Mouse (Mus musculus) stomach, embryonic 16.5 days (tissue): ENCODE results near the gene Med16. TPM values are rescaled to one million over a fixed set of nuclear protein-coding genes. Genes with fewer than 3 reads are reported as not detected.
A peak's percentile ranks its signal among the peaks of the same experiment; 100 is the strongest.

Source experiments
- ATAC-seq: fragments of 200-750 bp; cut with Nextera tagmentation; 2 replicates; pipeline ENCODE4 v1.8.0; 2017; ENCODE audit warnings: moderate number of reproducible peaks, moderate TSS enrichment; ENCODE audit not compliant: insufficient read depth, low FRiP score
- H3K27ac ChIP-seq: fragments of 300-500 bp; sonication (generic); 2 replicates; pipeline ENCODE4 v1.5.1; 2014; ENCODE audit warnings: low read length
- H3K27me3 ChIP-seq: fragments of 300-500 bp; sonication (generic); 2 replicates; pipeline ENCODE4 v1.6.1; 2014; ENCODE audit warnings: low read length, control low read depth, mixed read lengths; ENCODE audit not compliant: control insufficient read depth, insufficient read depth
- H3K36me3 ChIP-seq: fragments of 300-500 bp; sonication (generic); 2 replicates; pipeline ENCODE4 v1.6.1; 2014; ENCODE audit warnings: low read length; ENCODE audit not compliant: control insufficient read depth, insufficient read depth
- H3K4me1 ChIP-seq: fragments of 300-500 bp; sonication (generic); 2 replicates; pipeline ENCODE4 v1.6.1; 2014; ENCODE audit warnings: low read length, control low read depth, mixed read lengths; ENCODE audit not compliant: control insufficient read depth, insufficient read depth
- H3K4me2 ChIP-seq: fragments of 300-500 bp; sonication (generic); 2 replicates; pipeline ENCODE4 v1.6.1; 2014; ENCODE audit warnings: low read depth, low read length, mixed read lengths
- H3K4me3 ChIP-seq: fragments of 300-500 bp; sonication (generic); replicated peaks from 2 replicates; pipeline ENCODE4 v1.5.1; 2014; ENCODE audit warnings: mild to moderate bottlenecking, low read length
- H3K9ac ChIP-seq: fragments of 300-500 bp; sonication (generic); 2 replicates; pipeline ENCODE4 v1.6.1; 2014; ENCODE audit warnings: low read length
- H3K9me3 ChIP-seq: fragments of 300-500 bp; sonication (generic); replicated peaks from 2 replicates; pipeline ENCODE4 v1.6.1; 2016; ENCODE audit warnings: low read length, control low read depth; ENCODE audit not compliant: control insufficient read depth
- WGBS: fragments of 180-500 bp; shearing (Covaris S2); extraction: QIAGEN DNeasy Blood & Tissue Kit; methylation state at CpG from one replicate; pipeline ENCODE4 v1.1.7; 2014; 5-methylcytosine and 5-hydroxymethylcytosine counted together
- polyA plus RNA-seq: library from polyadenylated mRNA; unstranded; fragments of >200 nt; fragmentation: Nextera tagmentation; extraction: Ambion mirVana; gene quantifications from 2 replicates; pipeline ENCODE4 v1.2.1, GENCODE M21; 2015

The Med16 gene
- polyA plus RNA-seq, 1 experiment from 2014 or later = 39.6 TPM

- Histone ChIP-seq H3K9ac (peak overlapping the region; percentile 63), H3K27me3 (peaks cover 24% of the 10 kb centered on the region), H3K9me3 (no peaks in the 10 kb centered on the region), H3K4me1 (peaks cover 37% of the 10 kb centered on the region), H3K4me3 (peak overlapping the region; percentile 72), H3K36me3 (0 out of 2 replicates have a peak, but pooled peaks cover 4% of the 10 kb centered on the region), H3K4me2 (peak overlapping the region; percentile 93), H3K27ac (peak overlapping the region; percentile 88)
- ATAC-seq = peak; percentile 19; the same call in 1 of the 2 replicates
- 60% methylated on average over 6 of the region's 7 CpGs for WGBS
Observed at GRCm38 (mm10) chr10:79914948-79915596, 6.3 kb upstream of the Med16 start.

- H3K27me3 ChIP-seq = peaks cover 17% of the 10 kb centered on the region
Observed at GRCm38 (mm10) chr10:79914131-79914947, 5.6 kb upstream of the Med16 start.

GRCm38 (mm10) chr10:79912412-79912811 lies 3.7 kb upstream of the Med16 start:
- Histone ChIP-seq H3K9me3 (no peaks in the 10 kb centered on the region), H3K27me3 (no peaks in the 10 kb centered on the region), H3K4me3 (no peak overlapping the region), H3K4me1 (peaks cover 30% of the 10 kb centered on the region), H3K27ac (no peak overlapping the region), H3K36me3 (0 out of 2 replicates have a peak, but pooled peaks cover 8% of the 10 kb centered on the region), H3K9ac (no peak overlapping the region), H3K4me2 (no peak overlapping the region)
- WGBS = 65% methylated on average over 20 of the region's 20 CpGs
- ATAC-seq = no peak

More at GRCm38 (mm10) chr10:79914131-79914947, 5.6 kb upstream of the Med16 start:
- H3K9ac ChIP-seq = peak overlapping the region; percentile 63
- 0 out of 2 replicates have a peak, but pooled peaks cover 8% of the 10 kb centered on the region for H3K36me3 ChIP-seq
- H3K4me2 ChIP-seq = peak overlapping the region; percentile 93; the same call in 1 of the 2 replicates
- H3K27ac ChIP-seq = peak overlapping the region; percentile 88
- H3K9me3 ChIP-seq = no peaks in the 10 kb centered on the region
- 63% methylated on average over 11 of the region's 11 CpGs for WGBS
- no peak overlapping the region; the same call in 1 of the 2 replicates for H3K4me3 ChIP-seq
- H3K4me1 ChIP-seq = peaks cover 38% of the 10 kb centered on the region
- no peak for ATAC-seq

- H3K27ac ChIP-seq = peak within 1 kb of the TSS; percentile 85; the same call in 1 of the 2 replicates
- no peak within 1 kb of the TSS for H3K4me3 ChIP-seq
- peaks cover 16% of the 10 kb centered on the region; the same call in 1 of the 2 replicates for H3K36me3 ChIP-seq
- H3K27me3 ChIP-seq = no peaks in the 10 kb centered on the region
- peaks cover 23% of the 10 kb centered on the region for H3K4me1 ChIP-seq
- H3K9ac ChIP-seq = peak within 1 kb of the TSS; percentile 34
- H3K9me3 ChIP-seq = no peaks in the 10 kb centered on the region
- no peak within 1 kb of the TSS for H3K4me2 ChIP-seq
- WGBS = 93% methylated on average over 4 of the region's 4 CpGs
- ATAC-seq = no peak
Observed at GRCm38 (mm10) chr10:79910556-79910955, 1.8 kb upstream of the Med16 start, which contains the start of gene Gm26602. Gm26602 (plus strand) TSS chr10:79910856.

- Histone ChIP-seq H3K4me3 (peak overlapping the region; percentile 8), H3K9me3 (no peaks in the 10 kb centered on the region), H3K9ac (peak overlapping the region; percentile 34), H3K4me2 (peak overlapping the region; percentile 39), H3K27ac (peak overlapping the region; percentile 85), H3K36me3 (peaks cover 26% of the 10 kb centered on the region), H3K4me1 (peaks cover 11% of the 10 kb centered on the region), H3K27me3 (no peaks in the 10 kb centered on the region)
- 19% methylated on average over 14 of the region's 14 CpGs for WGBS
- peak; percentile 51; the same call in 1 of the 2 replicates for ATAC-seq
Observed at GRCm38 (mm10) chr10:79909092-79909922, 584 bp upstream of the Med16 start.

- H3K4me2 ChIP-seq = no peak overlapping the region
- no peaks in the 10 kb centered on the region for H3K9me3 ChIP-seq
- H3K27me3 ChIP-seq = no peaks in the 10 kb centered on the region
- H3K9ac ChIP-seq = no peak overlapping the region
- 91% methylated on average over 10 of the region's 10 CpGs for WGBS
- no peak for ATAC-seq
- peaks cover 33% of the 10 kb centered on the region for H3K36me3 ChIP-seq
- no peak overlapping the region for H3K4me3 ChIP-seq
- H3K4me1 ChIP-seq = peaks cover 6% of the 10 kb centered on the region; the same call in 1 of the 2 replicates
- H3K27ac ChIP-seq = no peak overlapping the region
Observed at GRCm38 (mm10) chr10:79907415-79907814, 1.3 kb downstream of the Med16 start.

GRCm38 (mm10) chr10:79906712-79907111 lies 2.0 kb downstream of the Med16 start:
- Histone ChIP-seq H3K9ac (no peak overlapping the region), H3K27ac (no peak overlapping the region), H3K4me2 (no peak overlapping the region), H3K36me3 (peaks cover 31% of the 10 kb centered on the region), H3K9me3 (no peaks in the 10 kb centered on the region), H3K4me1 (peaks cover 6% of the 10 kb centered on the region; the same call in 1 of the 2 replicates), H3K27me3 (no peaks in the 10 kb centered on the region), H3K4me3 (no peak overlapping the region)
- 92% methylated on average over 9 of the region's 9 CpGs for WGBS
- ATAC-seq = no peak

GRCm38 (mm10) chr10:79900951-79901410 lies 7.7 kb downstream of the Med16 start:
- no peaks in the 10 kb centered on the region for H3K9me3 ChIP-seq
- no peak for ATAC-seq
- no peaks in the 10 kb centered on the region for H3K27me3 ChIP-seq
- no peaks in the 10 kb centered on the region for H3K4me1 ChIP-seq
- peaks cover 24% of the 10 kb centered on the region for H3K36me3 ChIP-seq
- no peak overlapping the region for H3K4me2 ChIP-seq
- 72% methylated on average over 2 of the region's 2 CpGs for WGBS
- H3K4me3 ChIP-seq = no peak overlapping the region
- H3K27ac ChIP-seq = no peak overlapping the region
- H3K9ac ChIP-seq = no peak overlapping the region
